Comparison of ENCODE assay signal across 12 mouse cellular contexts in the genomic region with DNA sequence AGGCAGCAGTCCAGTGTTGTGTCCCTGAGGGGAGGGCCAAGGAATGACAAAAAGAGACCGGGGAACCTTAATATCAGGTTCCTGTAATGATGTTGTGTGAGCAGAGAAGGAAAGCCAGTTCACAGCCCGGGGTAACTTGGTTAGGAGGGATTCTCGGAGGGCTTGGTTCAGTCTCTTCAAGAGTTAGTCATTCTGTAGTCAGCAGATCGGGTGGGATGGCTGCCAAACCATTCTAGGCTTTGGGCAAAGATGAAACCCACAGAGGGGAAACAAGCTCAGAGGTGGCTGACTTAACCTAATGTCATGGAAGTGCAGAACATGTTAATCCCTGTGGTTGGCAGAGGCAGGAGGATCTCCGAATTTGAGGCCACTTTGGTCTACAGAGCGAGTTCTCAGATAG. TPM values are rescaled to one million over a fixed set of nuclear protein-coding genes. Genes with fewer than 3 reads are reported as not detected.
A peak's percentile ranks its signal among the peaks of the same experiment; 100 is the strongest.
DNase-seq lines count a peak whose midpoint lies in the region; ATAC-seq and TF ChIP-seq lines count a peak whose summit lies in the region.
"Had no signal": no experiment of that assay in that cellular context is flagged by ENCODE, and none has a peak within 500 bp of the region (broad histone marks: within the 10 kb centered on the region; RNA-seq: fewer than 3 reads in every experiment).

No protein-coding gene starts in this region.

- H3K4me2 ChIP-seq in lung, postnatal 0 days (replicated peaks; ENCODE audit: low read depth, low read length), result no peak overlapping the region
- H3K4me2 ChIP-seq: neural tube, embryonic 13.5 days had no signal

- DNase-seq in cerebellum, postnatal 10 days, result peak; percentile 39 to 52
- no peak for DNase-seq in cerebellum, adult 11-12 months
- DNase-seq in lung, postnatal 10 days, result peak; percentile 24
- no peak for DNase-seq in lung, postnatal 0 days (ENCODE audit: low spot score)
- DNase-seq in kidney, postnatal 36 days, result peak; percentile 71 to 82
- no peak for DNase-seq in embryo, embryonic 11 days
- no peak for DNase-seq in spleen, postnatal 4 days (ENCODE audit: low spot score in 2 of 2)
- DNase-seq: B cell, adult 2 months had no signal

- no peaks in the 10 kb centered on the region for H3K9me3 ChIP-seq in lung, postnatal 0 days (ENCODE audit: low read length)
- H3K9me3 ChIP-seq: limb, embryonic 10.5 days; neural tube, embryonic 13.5 days had no signal

- no peak for TF ChIP-seq EP300 in lung, postnatal 0 days (IDR thresholded peaks at IDR 0.05)

- H3K36me3 ChIP-seq in lung, postnatal 0 days (ENCODE audit: insufficient read depth, low read length), result peaks cover 5% of the 10 kb centered on the region; the same call in 1 of the 2 replicates

- TF ChIP-seq POLR2A in bone marrow macrophage, adult 2 months (IDR thresholded peaks at IDR 0.05; ENCODE audit: borderline replicate concordance, low read depth, low read length), result no peak

- ATAC-seq in lung, postnatal 0 days, result no peak
- ATAC-seq: inflammation-experienced regulatory T-cells, adult 6 months had no signal

- H3K4me1 ChIP-seq in lung, postnatal 0 days (ENCODE audit: insufficient read depth, low read depth, low read length), result peaks cover 4% of the 10 kb centered on the region; the same call in 1 of the 2 replicates
- peaks cover 30% of the 10 kb centered on the region for H3K4me1 ChIP-seq in bone marrow macrophage, adult 2 months (ENCODE audit: control insufficient read depth, insufficient read depth, low read length)

- no peak overlapping the region for H3K27ac ChIP-seq in lung, postnatal 0 days (ENCODE audit: low read length)
- H3K27ac ChIP-seq in bone marrow macrophage, adult 2 months (ENCODE audit: insufficient read depth, low read depth, low read length), result peak overlapping the region; percentile 60
- H3K27ac ChIP-seq: limb, embryonic 10.5 days; neural tube, embryonic 13.5 days had no signal

- no peak overlapping the region for H3K9ac ChIP-seq in lung, postnatal 0 days (replicated peaks; ENCODE audit: low read depth)
- H3K9ac ChIP-seq: neural tube, embryonic 13.5 days had no signal

- no peaks in the 10 kb centered on the region for H3K27me3 ChIP-seq in lung, postnatal 0 days (replicated peaks; ENCODE audit: insufficient read depth, low read length)
- H3K27me3 ChIP-seq: neural tube, embryonic 13.5 days had no signal

- H3K4me3 ChIP-seq in lung, postnatal 0 days (ENCODE audit: low read depth, low read length), result no peak overlapping the region
- peak overlapping the region; percentile 27; the same call in 1 of the 2 replicates for H3K4me3 ChIP-seq in bone marrow macrophage, adult 2 months (ENCODE audit: insufficient read depth, low read length)
- H3K4me3 ChIP-seq: limb, embryonic 10.5 days; neural tube, embryonic 13.5 days had no signal

- 87% methylated on average over 6 of the region's 6 CpGs for WGBS in lung, postnatal 0 days

- no peak for TF ChIP-seq CTCF in lung, postnatal 0 days (IDR thresholded peaks at IDR 0.05)
- no peak for TF ChIP-seq CTCF in bone marrow macrophage, adult 2 months (IDR thresholded peaks at IDR 0.05; ENCODE audit: low read depth, low read length)

RNA-seq across cellular contexts. Expression of gene Spg21, which starts 3.4 kb away (rescaled TPM):
- 94.0 and 94.2 TPM in 2 replicates for polyA plus RNA-seq in lung, postnatal 0 days (2015; fragmentation: Nextera tagmentation; extraction: Ambion mirVana)
- 95.1 and 104 TPM in 2 replicates for polyA plus RNA-seq in bone marrow macrophage, adult 2 months (2012; ENCODE audit: insufficient read depth, insufficient read length, missing spikeins)

RNA-seq across cellular contexts. Expression of gene Mtfmt, which starts 28.6 kb away (rescaled TPM):
- 10.2 and 11.5 TPM in 2 replicates for polyA plus RNA-seq in lung, postnatal 0 days (2015; fragmentation: Nextera tagmentation; extraction: Ambion mirVana)
- 11.6 and 19.1 TPM in 2 replicates for polyA plus RNA-seq in bone marrow macrophage, adult 2 months (2012; ENCODE audit: insufficient read depth, insufficient read length, missing spikeins)

RNA-seq across cellular contexts. Expression of gene Slc51b, which starts 41.4 kb away (rescaled TPM):
- not detected in 2 replicates for polyA plus RNA-seq in lung, postnatal 0 days (2015; fragmentation: Nextera tagmentation; extraction: Ambion mirVana)
- not detected in 2 replicates for polyA plus RNA-seq in bone marrow macrophage, adult 2 months (2012; ENCODE audit: insufficient read depth, insufficient read length, missing spikeins)
- polyA plus RNA-seq: inflammation-experienced regulatory T-cells, adult 6 months; limb, embryonic 10.5 days; neural tube, embryonic 13.5 days had no signal

RNA-seq across cellular contexts. Expression of gene Ankdd1a, which starts 55.8 kb away (rescaled TPM):
- not detected in 2 replicates for polyA plus RNA-seq in lung, postnatal 0 days (2015; fragmentation: Nextera tagmentation; extraction: Ambion mirVana)
- 4.1 and 6.4 TPM in 2 replicates for polyA plus RNA-seq in bone marrow macrophage, adult 2 months (2012; ENCODE audit: insufficient read depth, insufficient read length, missing spikeins)
- polyA plus RNA-seq: inflammation-experienced regulatory T-cells, adult 6 months; limb, embryonic 10.5 days had no signal

Comparison
In these comparisons a context has a peak if more than half of its experiments do, and no peak if none do; other contexts are left out.
1. DNase-seq: peak in cerebellum, postnatal 10 days (2 of 2), lung, postnatal 10 days (single experiment) and kidney, postnatal 36 days (2 of 2); none in cerebellum, adult 11-12 months (single experiment), lung, postnatal 0 days (single experiment), embryo, embryonic 11 days (single experiment) and spleen, postnatal 4 days (0 of 2).